Mouse (Mus musculus) Patski (cell line): ENCODE results near the gene Bpnt1. TPM values are rescaled to one million over a fixed set of nuclear protein-coding genes. Genes with fewer than 3 reads are reported as not detected.
A peak's percentile ranks its signal among the peaks of the same experiment; 100 is the strongest.

Experiments
- ATAC-seq: fragments of 100-300 bp; one replicate; pipeline ENCODE4 v1.8.0; 2021
- CTCF ChIA-PET: fragments of 350-600 bp; sonication (Branson Sonifier 250); formaldehyde crosslinking; loops from one replicate; lab custom pipeline; 2022; ENCODE audit warnings: inconsistent platforms; lab: Charles Lee
- POLR2A ChIA-PET: fragments of 350-600 bp; sonication (Branson Sonifier 250); formaldehyde crosslinking; loops from one replicate; lab custom pipeline; 2022; ENCODE audit warnings: antibody characterized with exemption, inconsistent platforms; lab: Charles Lee
- DNase-seq: peaks from one replicate; pipeline ENCODE4 v3.0.0-alpha.2; 2011; ENCODE audit warnings: low read depth, low spot score
- H3K27me3 ChIP-seq: fragments of 371-371 bp; one replicate; pipeline ENCODE4 v1.5.1; 2021
- CTCF ChIP-seq: fragments of 100-300 bp; IDR thresholded peaks from one replicate; pipeline ENCODE4 v1.5.1; 2021
- in situ Hi-C: fragments of 300-500 bp; cut with MboI; formaldehyde crosslinking; loops from 3 replicates; pipeline ENCODE4 v1.11.1; 2018; ENCODE audit warnings: low pct_unique_long_range_greater_than_20kb, mixed read lengths
- polyA plus RNA-seq: library from polyadenylated mRNA; unstranded; gene quantifications from one replicate; pipeline ENCODE4 v1.2.3, GENCODE M21; 2021

The Bpnt1 gene
- polyA plus RNA-seq, 1 experiment from 2014 or later: 72.8 TPM

GRCm38 (mm10) chr1:185349741-185350140, 17.8 kb downstream of the Bpnt1 start:
- in situ Hi-C loops: no loop called here
- ATAC-seq: no peak
- POLR2A ChIA-PET: no interaction called here
- H3K27me3 ChIP-seq: no peaks in the 10 kb centered on the region
- no peak for DNase-seq
- no peak for TF ChIP-seq CTCF
- CTCF ChIA-PET: no interaction called here

GRCm38 (mm10) chr1:185350611-185351010, 18.7 kb downstream of the Bpnt1 start:
- no peaks in the 10 kb centered on the region for H3K27me3 ChIP-seq
- ATAC-seq: no peak
- in situ Hi-C loops: no loop called here
- ChIA-PET CTCF (no interaction called here), POLR2A (interaction anchor here (0.9 kb wide), 1 partner anchor 21 kb away, joined by 3 read pairs; no protein-coding TSS in a partner anchor)
- DNase-seq: no peak
- no peak for TF ChIP-seq CTCF

- no peaks in the 10 kb centered on the region for H3K27me3 ChIP-seq
- in situ Hi-C loops: no loop called here
- TF ChIP-seq CTCF: no peak
- ChIA-PET POLR2A (no interaction called here), CTCF (interaction anchor here (1.1 to 1.2 kb wide), 3 partner anchors 9 to 19 kb away, joined by 3 to 5 read pairs (median 3); no protein-coding TSS in a partner anchor)
- no peak for ATAC-seq
- DNase-seq: no peak
Observed at GRCm38 (mm10) chr1:185352151-185352550, 20.2 kb downstream of the Bpnt1 start.

GRCm38 (mm10) chr1:185353351-185353750, 21.4 kb downstream of the Bpnt1 start:
- POLR2A ChIA-PET: no interaction called here
- H3K27me3 ChIP-seq: no peaks in the 10 kb centered on the region
- CTCF ChIA-PET: interaction anchor here (0.7 to 1.2 kb wide), 2 partner anchors 17 to 20 kb away, joined by 3 read pairs; no protein-coding TSS in a partner anchor
- no peak for TF ChIP-seq CTCF
- DNase-seq (no peak), ATAC-seq (no peak)
- in situ Hi-C loops: no loop called here

GRCm38 (mm10) chr1:185354731-185355130, 22.8 kb downstream of the Bpnt1 start:
- TF ChIP-seq CTCF: no peak
- ChIA-PET POLR2A (no interaction called here), CTCF (interaction anchor here (0.9 kb wide), 1 partner anchor 9 kb away, joined by 3 read pairs; no protein-coding TSS in a partner anchor)
- in situ Hi-C loops: no loop called here
- no peak for ATAC-seq
- DNase-seq: no peak
- no peaks in the 10 kb centered on the region for H3K27me3 ChIP-seq

GRCm38 (mm10) chr1:185356246-185356645, 24.3 kb downstream of the Bpnt1 start:
- ChIA-PET CTCF (no interaction called here), POLR2A (no interaction called here)
- ATAC-seq (no peak), DNase-seq (no peak)
- in situ Hi-C loops: no loop called here
- no peaks in the 10 kb centered on the region for H3K27me3 ChIP-seq
- no peak for TF ChIP-seq CTCF

GRCm38 (mm10) chr1:185358211-185358610, 26.3 kb downstream of the Bpnt1 start:
- H3K27me3 ChIP-seq: no peaks in the 10 kb centered on the region
- DNase-seq (no peak), ATAC-seq (no peak)
- CTCF ChIA-PET: interaction anchor here (0.7 kb wide), 1 partner anchor 11 kb away, joined by 3 read pairs; no protein-coding TSS in a partner anchor
- no peak for TF ChIP-seq CTCF
- POLR2A ChIA-PET: no interaction called here
- in situ Hi-C loops: no loop called here

GRCm38 (mm10) chr1:185362677-185363520, 30.9 kb downstream of the Bpnt1 start, which contains the start of gene Eprs:
Eprs (plus strand) TSS chr1:185363044.
- CTCF ChIA-PET: no interaction called here
- peak; percentile 80 for DNase-seq
- TF ChIP-seq CTCF: no peak
- no peaks in the 10 kb centered on the region for H3K27me3 ChIP-seq
- in situ Hi-C loops: no loop called here
- POLR2A ChIA-PET: interaction anchor here (0.6 to 1.0 kb wide), 2 partner anchors 9 to 20 kb away, joined by 3 read pairs; no protein-coding TSS in a partner anchor
- peak; percentile 83 for ATAC-seq

GRCm38 (mm10) chr1:185363526-185364182, 31.7 kb downstream of the Bpnt1 start:
- ChIA-PET CTCF (no interaction called here), POLR2A (no interaction called here)
- ATAC-seq: peak; percentile 74
- H3K27me3 ChIP-seq: no peaks in the 10 kb centered on the region
- DNase-seq: no peak
- TF ChIP-seq CTCF: no peak
- in situ Hi-C loops: no loop called here

- in situ Hi-C loops: no loop called here
- DNase-seq (no peak), ATAC-seq (no peak)
- ChIA-PET POLR2A (interaction anchor here (1.4 kb wide), 1 partner anchor 10 kb away, joined by 4 read pairs; no protein-coding TSS in a partner anchor), CTCF (no interaction called here)
- no peaks in the 10 kb centered on the region for H3K27me3 ChIP-seq
- no peak for TF ChIP-seq CTCF
Observed at GRCm38 (mm10) chr1:185364183-185364540, 32.2 kb downstream of the Bpnt1 start.
